ENCODE assay signal across 20 mouse cellular contexts in the genomic region with DNA sequence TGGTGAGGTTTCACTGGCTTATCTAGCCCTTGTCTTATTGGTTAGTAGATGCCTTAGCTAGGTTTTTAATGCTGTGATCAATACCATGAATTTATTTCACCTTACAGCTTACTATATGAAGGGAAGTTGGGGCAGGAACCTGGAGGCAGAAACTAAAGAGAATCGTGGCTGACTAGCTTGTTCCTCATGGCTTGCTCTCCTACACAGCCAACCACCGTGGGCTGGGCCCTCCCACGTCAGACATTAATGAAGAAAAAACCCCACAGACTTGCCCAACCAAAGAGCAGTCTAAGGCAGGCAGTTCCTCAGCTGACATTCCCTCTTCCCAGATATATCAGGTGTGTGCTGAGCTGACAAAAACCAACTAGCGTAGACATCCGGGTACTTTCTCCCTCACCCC. TPM values are rescaled to one million over a fixed set of nuclear protein-coding genes. Genes with fewer than 3 reads are reported as not detected.
A peak's percentile ranks its signal among the peaks of the same experiment; 100 is the strongest.
DNase-seq lines count a peak whose midpoint lies in the region; ATAC-seq and TF ChIP-seq lines count a peak whose summit lies in the region.
"Had no signal": no experiment of that assay in that cellular context is flagged by ENCODE, and none has a peak within 500 bp of the region (broad histone marks: within the 10 kb centered on the region; RNA-seq: fewer than 3 reads in every experiment).

No protein-coding gene starts in this region.

- H3K27ac ChIP-seq in kidney, postnatal 0 days = no peak overlapping the region
- no peak overlapping the region for H3K27ac ChIP-seq in midbrain, embryonic 16.5 days (ENCODE audit: low read length)
- no peak overlapping the region for H3K27ac ChIP-seq in midbrain, embryonic 10.5 days (replicated peaks)
- peak overlapping the region; percentile 62 for H3K27ac ChIP-seq in CH12.LX (ENCODE audit: insufficient read depth, low read depth)
- no peak overlapping the region for H3K27ac ChIP-seq in forebrain, embryonic 15.5 days (replicated peaks)
- H3K27ac ChIP-seq: embryonic facial prominence, embryonic 12.5 days; heart, embryonic 10.5 days; hindbrain, embryonic 10.5 days; hindbrain, postnatal 0 days had no signal

- in situ Hi-C loops in CH12.LX (cut with MboI; ENCODE audit: low pct_ligation_motif_present, low pct_unique_long_range_greater_than_20kb, low sequenced_read_pairs) = no loop called here

- H3K36me3 ChIP-seq in kidney, postnatal 0 days (ENCODE audit: insufficient read depth, low read length) = peaks cover 16% of the 10 kb centered on the region
- H3K36me3 ChIP-seq in midbrain, embryonic 16.5 days (ENCODE audit: control insufficient read depth, insufficient read depth, low read length) = no peaks in the 10 kb centered on the region; the same call in 1 of the 2 replicates
- H3K36me3 ChIP-seq in midbrain, embryonic 10.5 days = peaks cover 22% of the 10 kb centered on the region
- H3K36me3 ChIP-seq in CH12.LX (replicated peaks in 1 of 2; ENCODE audit: control insufficient read depth in 1 of 2, insufficient read depth in 1 of 2, low read length in 1 of 2) = peaks cover 5 to 34% of the 10 kb centered on the region in 2 experiments
- H3K36me3 ChIP-seq in forebrain, embryonic 15.5 days = no peaks in the 10 kb centered on the region

- no peak for TF ChIP-seq RAD21 in CH12.LX (IDR thresholded peaks at IDR 0.05; ENCODE audit: low read depth, low read length)

- H3K9ac ChIP-seq in kidney, postnatal 0 days (ENCODE audit: low read depth, low read length) = no peak overlapping the region
- no peak overlapping the region for H3K9ac ChIP-seq in midbrain, embryonic 16.5 days (ENCODE audit: low read depth, low read length)
- H3K9ac ChIP-seq in CH12.LX (ENCODE audit: insufficient read depth, low read depth) = 0 out of 2 replicates have a peak overlapping the region, but pooled peaks have one; percentile 11
- no peak overlapping the region for H3K9ac ChIP-seq in forebrain, embryonic 15.5 days (replicated peaks)
- H3K9ac ChIP-seq: embryonic facial prominence, embryonic 12.5 days; kidney, embryonic 15.5 days had no signal

- TF ChIP-seq CTCF in kidney, postnatal 0 days (IDR thresholded peaks at IDR 0.05; ENCODE audit: low read depth) = no peak
- no peak for TF ChIP-seq CTCF in CH12.LX (conservative IDR thresholded peaks at IDR 0.05 in 1 of 2, IDR thresholded peaks at IDR 0.05 in 1 of 2; ENCODE audit: low read depth in 2 of 2, low read length in 2 of 2)

- no peaks in the 10 kb centered on the region for H3K4me1 ChIP-seq in kidney, postnatal 0 days (replicated peaks; ENCODE audit: insufficient read depth, low read length)
- H3K4me1 ChIP-seq in midbrain, embryonic 16.5 days (ENCODE audit: control insufficient read depth, insufficient read depth, low read length) = no peaks in the 10 kb centered on the region
- no peaks in the 10 kb centered on the region for H3K4me1 ChIP-seq in midbrain, embryonic 10.5 days
- peaks cover 25 to 71% of the 10 kb centered on the region in 2 experiments for H3K4me1 ChIP-seq in CH12.LX (ENCODE audit: control insufficient read depth in 1 of 2, insufficient read depth in 2 of 2)
- no peaks in the 10 kb centered on the region for H3K4me1 ChIP-seq in forebrain, embryonic 15.5 days
- H3K4me1 ChIP-seq: embryonic facial prominence, embryonic 12.5 days; hindbrain, embryonic 10.5 days had no signal

- TF ChIP-seq EP300 in CH12.LX (IDR thresholded peaks at IDR 0.05; ENCODE audit: low read length) = no peak; the same call in 1 of the 2 replicates

- H3K9me3 ChIP-seq in kidney, postnatal 0 days (replicated peaks; ENCODE audit: low read length) = no peaks in the 10 kb centered on the region
- H3K9me3 ChIP-seq in midbrain, embryonic 16.5 days (replicated peaks; ENCODE audit: control insufficient read depth, low read length, poor library complexity, severe bottlenecking) = no peaks in the 10 kb centered on the region
- no peaks in the 10 kb centered on the region for H3K9me3 ChIP-seq in midbrain, embryonic 10.5 days (replicated peaks)
- no peaks in the 10 kb centered on the region for H3K9me3 ChIP-seq in CH12.LX (replicated peaks; ENCODE audit: low read length)
- no peaks in the 10 kb centered on the region for H3K9me3 ChIP-seq in forebrain, embryonic 15.5 days
- H3K9me3 ChIP-seq: embryonic facial prominence, embryonic 12.5 days; heart, embryonic 10.5 days; hindbrain, embryonic 10.5 days; kidney, embryonic 15.5 days; megakaryocyte, embryonic 14.5 days had no signal

- no peak overlapping the region for H3K4me3 ChIP-seq in kidney, postnatal 0 days (replicated peaks; ENCODE audit: low read depth, low read length)
- H3K4me3 ChIP-seq in midbrain, embryonic 16.5 days (ENCODE audit: low read depth, low read length) = no peak overlapping the region
- H3K4me3 ChIP-seq in midbrain, embryonic 10.5 days = no peak overlapping the region
- H3K4me3 ChIP-seq in CH12.LX (replicated peaks in 1 of 3; ENCODE audit: low read depth in 2 of 3, low read length in 2 of 3, poor library complexity in 1 of 3) = no peak overlapping the region
- H3K4me3 ChIP-seq in forebrain, embryonic 15.5 days = no peak overlapping the region
- H3K4me3 ChIP-seq: embryonic facial prominence, embryonic 12.5 days; erythroblast, embryonic 14.5 days; heart, embryonic 10.5 days; hindbrain, embryonic 10.5 days; kidney, embryonic 15.5 days had no signal

- dilution Hi-C loops in CH12.LX (cut with MboI; ENCODE audit: extremely low pct_ligation_motif_present, extremely low pct_unique_long_range_greater_than_20kb, low sequenced_read_pairs) = no loop called here

- 46% methylated on average over 5 of the region's 5 CpGs for WGBS in kidney, postnatal 0 days
- 77% methylated on average over 5 of the region's 5 CpGs for WGBS in midbrain, embryonic 16.5 days
- 86% methylated on average over 5 of the region's 5 CpGs for WGBS in midbrain, embryonic 10.5 days
- 82% methylated on average over 5 of the region's 5 CpGs for WGBS in forebrain, embryonic 15.5 days

- no peak overlapping the region for H3K4me2 ChIP-seq in kidney, postnatal 0 days (ENCODE audit: low read length)
- no peak overlapping the region for H3K4me2 ChIP-seq in midbrain, embryonic 16.5 days (ENCODE audit: low read length)
- peak overlapping the region; percentile 32 for H3K4me2 ChIP-seq in CH12.LX (ENCODE audit: insufficient read depth, low read depth, poor library complexity, severe bottlenecking)
- no peak overlapping the region for H3K4me2 ChIP-seq in forebrain, embryonic 15.5 days (replicated peaks)
- H3K4me2 ChIP-seq: embryonic facial prominence, embryonic 12.5 days; kidney, embryonic 15.5 days had no signal

- 0 out of 2 replicates have a peak, but pooled peaks cover 4% of the 10 kb centered on the region for H3K79me2 ChIP-seq in CH12.LX (replicated peaks; ENCODE audit: control insufficient read depth, extremely low read depth, insufficient read depth, poor library complexity, severe bottlenecking)

- ATAC-seq in kidney, postnatal 0 days (replicated peaks; ENCODE audit: low FRiP score, low read depth) = 0 out of 2 replicates have a peak, but pooled peaks have one; percentile 54
- 0 out of 2 replicates have a peak, but pooled peaks have one; percentile 21 for ATAC-seq in midbrain, embryonic 16.5 days
- ATAC-seq in monocyte, adult 5-6 weeks (replicated peaks; ENCODE audit: insufficient number of reproducible peaks, low FRiP score, low TSS enrichment, poor library complexity, severe bottlenecking) = 0 out of 2 replicates have a peak, but pooled peaks have one; percentile 45
- no peak for ATAC-seq in forebrain, embryonic 15.5 days (replicated peaks)
- ATAC-seq: hindbrain, postnatal 0 days; intestine, postnatal 0 days had no signal

- no peak for TF ChIP-seq POLR2A in CH12.LX (IDR thresholded peaks at IDR 0.05; ENCODE audit: low read depth, low read length)

- H3K27me3 ChIP-seq in kidney, postnatal 0 days (ENCODE audit: insufficient read depth, low read length) = no peaks in the 10 kb centered on the region
- H3K27me3 ChIP-seq in midbrain, embryonic 16.5 days (ENCODE audit: control insufficient read depth, insufficient read depth, low read depth, low read length) = no peaks in the 10 kb centered on the region
- no peaks in the 10 kb centered on the region for H3K27me3 ChIP-seq in midbrain, embryonic 10.5 days (ENCODE audit: low read depth, poor library complexity, severe bottlenecking)
- no peaks in the 10 kb centered on the region for H3K27me3 ChIP-seq in CH12.LX (replicated peaks)
- H3K27me3 ChIP-seq in forebrain, embryonic 15.5 days = no peaks in the 10 kb centered on the region
- H3K27me3 ChIP-seq: embryonic facial prominence, embryonic 12.5 days; kidney, embryonic 15.5 days; megakaryocyte, embryonic 14.5 days had no signal

- no peak for DNase-seq in kidney, postnatal 0 days (ENCODE audit: low spot score)
- DNase-seq in kidney, postnatal 36 days = no peak
- DNase-seq in midbrain, embryonic 10.5 days (ENCODE audit: low spot score) = no peak
- no peak for DNase-seq in CH12.LX (ENCODE audit: extremely low read depth)
- no peak for DNase-seq in thymus, postnatal 36 days
- DNase-seq: adrenal gland, adult 2 months; cerebellum, adult 9-10 months; layer of hippocampus, postnatal 36 days; spleen, adult 18-20 months had no signal

TF ChIP-seq in CH12.LX, 34 proteins besides CTCF, POLR2A, EP300 and RAD21:
- TF ChIP-seq ZC3H11A (IDR thresholded peaks at IDR 0.05; ENCODE audit: low read depth, low read length) = no peak
- TF ChIP-seq MXI1 (IDR thresholded peaks at IDR 0.05; ENCODE audit: low read depth, low read length) = no peak
- TF ChIP-seq MEF2A (IDR thresholded peaks at IDR 0.05; ENCODE audit: borderline replicate concordance, low read depth, low read length) = 0 out of 2 replicates have a peak, but pooled peaks have one; percentile 21
- TF ChIP-seq SIN3A (IDR thresholded peaks at IDR 0.05; ENCODE audit: low read length) = no peak
- no peak for TF ChIP-seq MAFK (IDR thresholded peaks at IDR 0.05; ENCODE audit: insufficient replicate concordance, low read length)
- TF ChIP-seq KAT2A (IDR thresholded peaks at IDR 0.05; ENCODE audit: insufficient replicate concordance, low read length) = no peak
- no peak for TF ChIP-seq CHD2 (IDR thresholded peaks at IDR 0.05; ENCODE audit: low read length)
- TF ChIP-seq BHLHE40 (IDR thresholded peaks at IDR 0.05; ENCODE audit: low read depth, low read length) = 0 out of 2 replicates have a peak, but pooled peaks have one; percentile 13
- TF ChIP-seq ETS1 (conservative IDR thresholded peaks at IDR 0.05; ENCODE audit: low read depth, low read length) = peak; percentile 36
TF ChIP-seq in CH12.LX: peak in this region for 3.

RNA-seq across cellular contexts. Expression of gene Lpin2, which starts 41.3 kb away (rescaled TPM):
- polyA plus RNA-seq in kidney, postnatal 0 days (2015; fragmentation: Nextera tagmentation; extraction: Ambion mirVana) = 45.6 and 47.1 TPM in 2 replicates
- 45.0 and 47.3 TPM in 2 replicates for polyA plus RNA-seq in midbrain, embryonic 16.5 days (2015; fragmentation: Nextera tagmentation; extraction: Ambion mirVana)
- 34.5 and 37.3 TPM in 2 replicates for polyA plus RNA-seq in midbrain, embryonic 10.5 days (2016; fragmentation: Nextera tagmentation; extraction: Ambion mirVana)
- total RNA-seq in CH12.LX (2012; rRNA removed) (25.1 and 28.1 TPM in 2 replicates), CH12.LX (2014; rRNA removed) (25.4 TPM in 2 replicates)
- 30.4 and 31.4 TPM in 2 replicates for polyA plus RNA-seq in CH12.LX (2012; ENCODE audit: insufficient read length, low read depth)
- 60.3 to 91.9 TPM (median 84.4 TPM) in 3 replicates for total RNA-seq in monocyte, adult 5-6 weeks (2017)
- 35.9 and 38.4 TPM in 2 replicates for polyA plus RNA-seq in forebrain, embryonic 15.5 days (2015; fragmentation: Nextera tagmentation; extraction: Ambion mirVana)
